24 mouse cellular contexts compared by ENCODE assay signal in genomic region chr2:115563436-115564093, GRCm38 (mm10).
"Had no signal": no experiment of that assay in that cellular context is flagged by ENCODE, and none has a peak within 500 bp of the region (broad histone marks: within the 10 kb centered on the region; RNA-seq: fewer than 3 reads in every experiment).

No protein-coding gene starts in this region.

- DNase-seq: gastrocnemius, postnatal 14 days; gastrocnemius, postnatal 36 days; heart, adult 11 months; heart, adult 2 months; heart, postnatal 14 days; heart, postnatal 36 days; kidney, adult 8-10 months; kidney, postnatal 25 days; kidney, postnatal 4 days; left cerebral cortex, postnatal 4 days; liver, embryonic 13.5 days; liver, postnatal 0 days had no signal

- H3K9me3 ChIP-seq: heart, embryonic 15.5 days; intestine, embryonic 15.5 days; limb, embryonic 13.5 days; limb, embryonic 15.5 days; liver, embryonic 13.5 days; liver, embryonic 15.5 days had no signal

- H3K4me3 ChIP-seq: heart, adult 2 months; heart, embryonic 13.5 days; heart, embryonic 15.5 days; intestine, embryonic 15.5 days; layer of hippocampus, adult 2 months; limb, embryonic 13.5 days; limb, embryonic 15.5 days; liver, embryonic 13.5 days; liver, embryonic 15.5 days had no signal

- ATAC-seq: hindbrain, embryonic 16.5 days; inflammation-experienced regulatory T-cells, adult 6 months; liver, postnatal 0 days had no signal

- H3K4me2 ChIP-seq: heart, embryonic 11.5 days; heart, embryonic 13.5 days; heart, embryonic 15.5 days; hindbrain, embryonic 14.5 days; intestine, embryonic 15.5 days; limb, embryonic 13.5 days; limb, embryonic 15.5 days; liver, embryonic 11.5 days; liver, embryonic 13.5 days; liver, embryonic 15.5 days had no signal

- H3K4me1 ChIP-seq: heart, embryonic 13.5 days; heart, embryonic 15.5 days; intestine, embryonic 15.5 days; limb, embryonic 13.5 days; limb, embryonic 15.5 days; liver, embryonic 13.5 days; liver, embryonic 15.5 days had no signal

- H3K36me3 ChIP-seq: heart, embryonic 13.5 days; heart, embryonic 15.5 days; intestine, embryonic 15.5 days; limb, embryonic 13.5 days; limb, embryonic 15.5 days; liver, embryonic 13.5 days; liver, embryonic 15.5 days had no signal

- H3K27ac ChIP-seq: heart, adult 2 months; heart, embryonic 13.5 days; heart, embryonic 15.5 days; hindbrain, embryonic 14.5 days; intestine, embryonic 15.5 days; layer of hippocampus, adult 2 months; limb, embryonic 13.5 days; limb, embryonic 15.5 days; liver, embryonic 13.5 days; liver, embryonic 15.5 days had no signal

- H3K9ac ChIP-seq: heart, embryonic 13.5 days; heart, embryonic 15.5 days; hindbrain, embryonic 14.5 days; intestine, embryonic 15.5 days; limb, embryonic 13.5 days; limb, embryonic 15.5 days; liver, embryonic 13.5 days; liver, embryonic 15.5 days; liver, postnatal 0 days had no signal

- H3K27me3 ChIP-seq: heart, embryonic 13.5 days; heart, embryonic 15.5 days; intestine, embryonic 15.5 days; limb, embryonic 13.5 days; limb, embryonic 15.5 days; liver, embryonic 13.5 days; liver, embryonic 15.5 days had no signal
